12 mouse cellular contexts compared by ENCODE assay signal in genomic region chr1:45860349-45860748, GRCm38 (mm10). TPM values are rescaled to one million over a fixed set of nuclear protein-coding genes. Genes with fewer than 3 reads are reported as not detected.
DNase-seq lines count a peak whose midpoint lies in the region; ATAC-seq lines count a peak whose summit lies in the region.
"Had no signal": no experiment of that assay in that cellular context is flagged by ENCODE, and none has a peak within 500 bp of the region (broad histone marks: within the 10 kb centered on the region; RNA-seq: fewer than 3 reads in every experiment).

No protein-coding gene starts in this region.

- DNase-seq in embryo, embryonic 10.5 days (ENCODE audit: low spot score), result peak; percentile 14
- DNase-seq in embryo, embryonic 10 days (ENCODE audit: low spot score), result no peak
- no peak for DNase-seq in lung, adult 18-20 months
- DNase-seq in testis, postnatal 14 days (ENCODE audit: low spot score), result no peak
- no peak for DNase-seq in ovary, postnatal 10 days (ENCODE audit: low spot score)
- DNase-seq: adrenal gland, postnatal 14 days; gastrocnemius, postnatal 25 days had no signal

- peaks cover 15% of the 10 kb centered on the region for H3K4me1 ChIP-seq in lung, embryonic 16.5 days (replicated peaks; ENCODE audit: control insufficient read depth, insufficient read depth, low read length)
- H3K4me1 ChIP-seq in intestine, embryonic 15.5 days (replicated peaks), result peaks cover 8% of the 10 kb centered on the region
- peaks cover 10% of the 10 kb centered on the region for H3K4me1 ChIP-seq in stomach, embryonic 14.5 days (ENCODE audit: control insufficient read depth, insufficient read depth, low read length)

- peak overlapping the region; percentile 45 for H3K4me2 ChIP-seq in lung, embryonic 16.5 days (ENCODE audit: low read depth, low read length)
- no peak overlapping the region for H3K4me2 ChIP-seq in intestine, embryonic 15.5 days (replicated peaks)
- H3K4me2 ChIP-seq in stomach, embryonic 14.5 days (replicated peaks; ENCODE audit: low read depth, low read length), result 0 out of 2 replicates have a peak overlapping the region, but pooled peaks have one; percentile 7

- no peaks in the 10 kb centered on the region; the same call in 1 of the 2 replicates for H3K9me3 ChIP-seq in lung, embryonic 16.5 days (ENCODE audit: control insufficient read depth, low read length)
- no peaks in the 10 kb centered on the region for H3K9me3 ChIP-seq in intestine, embryonic 15.5 days
- no peaks in the 10 kb centered on the region for H3K9me3 ChIP-seq in stomach, embryonic 14.5 days (ENCODE audit: control insufficient read depth, low read depth, low read length)

- peaks cover 2% of the 10 kb centered on the region; the same call in 1 of the 2 replicates for H3K27me3 ChIP-seq in lung, embryonic 16.5 days (ENCODE audit: control insufficient read depth, insufficient read depth, low read depth, low read length)
- H3K27me3 ChIP-seq in intestine, embryonic 15.5 days (replicated peaks), result no peaks in the 10 kb centered on the region
- no peaks in the 10 kb centered on the region for H3K27me3 ChIP-seq in stomach, embryonic 14.5 days (ENCODE audit: control insufficient read depth, insufficient read depth, low read length)

- no peak overlapping the region for H3K4me3 ChIP-seq in lung, embryonic 16.5 days (ENCODE audit: low read length)
- H3K4me3 ChIP-seq in intestine, embryonic 15.5 days (replicated peaks), result no peak overlapping the region
- H3K4me3 ChIP-seq in stomach, embryonic 14.5 days (ENCODE audit: low read depth, low read length), result no peak overlapping the region

- ATAC-seq in lung, embryonic 16.5 days (ENCODE audit: low read depth), result peak; percentile 63
- peak; percentile 29; the same call in 1 of the 2 replicates for ATAC-seq in intestine, embryonic 15.5 days
- ATAC-seq in stomach, embryonic 14.5 days (ENCODE audit: insufficient number of reproducible peaks, insufficient read depth, low FRiP score, low read depth), result no peak

- H3K27ac ChIP-seq in lung, embryonic 16.5 days (ENCODE audit: low read length), result peak overlapping the region; percentile 51; the same call in 1 of the 2 replicates
- H3K27ac ChIP-seq in intestine, embryonic 15.5 days, result peak overlapping the region; percentile 54; the same call in 1 of the 2 replicates
- H3K27ac ChIP-seq in stomach, embryonic 14.5 days (ENCODE audit: low read length), result peak overlapping the region; percentile 39; the same call in 1 of the 2 replicates

- no peak overlapping the region for H3K9ac ChIP-seq in lung, embryonic 16.5 days (ENCODE audit: low read length)
- H3K9ac ChIP-seq in intestine, embryonic 15.5 days, result no peak overlapping the region
- H3K9ac ChIP-seq in stomach, embryonic 14.5 days (replicated peaks; ENCODE audit: low read depth, low read length), result no peak overlapping the region

- no peaks in the 10 kb centered on the region for H3K36me3 ChIP-seq in lung, embryonic 16.5 days (ENCODE audit: control insufficient read depth, insufficient read depth, low read length)
- no peaks in the 10 kb centered on the region for H3K36me3 ChIP-seq in intestine, embryonic 15.5 days
- H3K36me3 ChIP-seq in stomach, embryonic 14.5 days (ENCODE audit: control insufficient read depth, insufficient read depth, low read length), result no peaks in the 10 kb centered on the region

- 22% methylated on average over 5 of the region's 5 CpGs for WGBS in lung, embryonic 16.5 days
- WGBS in intestine, embryonic 15.5 days, result 27% methylated on average over 5 of the region's 5 CpGs
- 31% methylated on average over 5 of the region's 5 CpGs for WGBS in stomach, embryonic 14.5 days

RNA-seq across cellular contexts. Expression of gene Gm5269, which starts 29.7 kb away (rescaled TPM):
- not detected in 2 replicates for polyA plus RNA-seq in lung, embryonic 16.5 days (2015; fragmentation: Nextera tagmentation; extraction: Ambion mirVana)
- polyA plus RNA-seq in intestine, embryonic 15.5 days (2015; fragmentation: Nextera tagmentation; extraction: Ambion mirVana), result not detected in 2 replicates
- not detected in 2 replicates for polyA plus RNA-seq in stomach, embryonic 14.5 days (2014; fragmentation: Nextera tagmentation; extraction: Ambion mirVana)
- polyA plus RNA-seq: C2C12; midbrain, postnatal 0 days had no signal
